Mouse (Mus musculus): ENCODE measurements around the gene Sh2b1. TPM values are rescaled to one million over a fixed set of nuclear protein-coding genes. Genes with fewer than 3 reads are reported as not detected.

Gene Sh2b1
- polyA plus RNA-seq, 1 experiment from 2014 or later: 69.5 TPM

DNA sequence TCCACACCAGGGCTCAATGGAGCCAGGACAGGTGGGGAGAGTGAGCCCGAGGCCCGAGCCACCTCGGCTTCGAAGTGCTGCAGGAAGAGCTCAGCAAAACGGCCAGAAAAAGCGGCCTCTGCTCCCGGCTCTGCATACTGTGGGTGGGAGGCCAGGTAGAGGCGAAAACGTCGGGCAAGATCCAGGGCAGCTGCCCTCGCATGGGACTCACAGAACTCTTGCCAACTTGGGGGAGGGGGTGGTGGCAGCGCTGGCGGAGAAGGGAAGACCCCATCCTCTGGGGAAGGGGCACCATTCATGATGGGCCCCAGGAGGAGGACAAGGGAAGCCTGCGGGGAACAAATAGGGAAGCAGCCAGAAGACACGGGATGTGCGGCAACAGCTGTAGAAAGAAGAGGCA is 2.5 kb downstream of the Sh2b1 start:
- no peak overlapping the region for H3K9ac ChIP-seq (replicated peaks)

DNA sequence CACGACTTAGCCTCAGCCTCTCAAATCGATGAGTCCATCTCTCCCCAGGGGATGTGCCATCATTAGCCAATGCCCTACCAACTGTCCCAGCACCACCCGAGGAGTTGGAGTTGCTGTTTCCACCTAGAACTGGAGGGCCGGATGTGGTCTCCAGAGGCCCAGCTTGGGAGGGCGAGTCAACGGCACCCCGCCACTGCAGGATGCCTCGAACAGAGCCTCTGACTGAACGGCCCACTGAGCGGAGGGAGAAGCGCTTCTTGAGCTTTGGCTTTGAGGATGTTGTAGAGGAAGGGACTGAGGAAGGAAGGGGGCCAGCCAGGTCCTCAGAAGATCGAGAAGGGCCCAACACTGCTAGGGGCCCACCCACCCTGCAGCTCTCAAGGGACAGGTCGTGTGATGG is 2.9 kb downstream of the Sh2b1 start:
- 89% methylated on average over 13 of the region's 13 CpGs for WGBS
- no peak overlapping the region for H3K4me2 ChIP-seq (replicated peaks)
- no peak overlapping the region for H3K27ac ChIP-seq
- H3K36me3 ChIP-seq: peaks cover 59% of the 10 kb centered on the region
- no peaks in the 10 kb centered on the region for H3K9me3 ChIP-seq
- ATAC-seq: no peak
- H3K4me3 ChIP-seq (replicated peaks): no peak overlapping the region
- H3K27me3 ChIP-seq: no peaks in the 10 kb centered on the region
- H3K4me1 ChIP-seq (replicated peaks): peaks cover 28% of the 10 kb centered on the region
- no peak overlapping the region for H3K9ac ChIP-seq (replicated peaks)

More for the DNA sequence above, 2.5 kb downstream of the Sh2b1 start:
- H3K4me1 ChIP-seq (replicated peaks): peaks cover 28% of the 10 kb centered on the region
- no peak for ATAC-seq
- no peaks in the 10 kb centered on the region for H3K27me3 ChIP-seq
- H3K4me2 ChIP-seq (replicated peaks): no peak overlapping the region
- peaks cover 55% of the 10 kb centered on the region for H3K36me3 ChIP-seq
- H3K27ac ChIP-seq: no peak overlapping the region
- H3K4me3 ChIP-seq (replicated peaks): no peak overlapping the region
- H3K9me3 ChIP-seq: no peaks in the 10 kb centered on the region
- WGBS: 95% methylated on average over 16 of the region's 16 CpGs

- no peak overlapping the region for H3K4me2 ChIP-seq (replicated peaks)
- no peaks in the 10 kb centered on the region for H3K27me3 ChIP-seq
- no peak overlapping the region for H3K9ac ChIP-seq (replicated peaks)
- peaks cover 28% of the 10 kb centered on the region for H3K4me1 ChIP-seq (replicated peaks)
- ATAC-seq: no peak
- no peak overlapping the region for H3K27ac ChIP-seq
- H3K36me3 ChIP-seq: peaks cover 63% of the 10 kb centered on the region
- WGBS: 83% methylated on average over 4 of the region's 4 CpGs
- no peak overlapping the region for H3K4me3 ChIP-seq (replicated peaks)
- no peaks in the 10 kb centered on the region for H3K9me3 ChIP-seq
Measured at GRCm38 (mm10) chr7:126471853-126472252, 3.4 kb downstream of the Sh2b1 start.

GRCm38 (mm10) chr7:126471361-126471760 is 3.9 kb downstream of the Sh2b1 start:
- Histone ChIP-seq H3K4me2 (replicated peaks) (no peak overlapping the region), H3K36me3 (peaks cover 68% of the 10 kb centered on the region), H3K4me3 (replicated peaks) (no peak overlapping the region), H3K9me3 (no peaks in the 10 kb centered on the region), H3K27ac (no peak overlapping the region), H3K27me3 (no peaks in the 10 kb centered on the region), H3K9ac (replicated peaks) (no peak overlapping the region), H3K4me1 (replicated peaks) (peaks cover 28% of the 10 kb centered on the region)
- 92% methylated on average over 5 of the region's 5 CpGs for WGBS
- no peak for ATAC-seq

- 88% methylated on average over 6 of the region's 6 CpGs for WGBS
- Histone ChIP-seq H3K4me2 (replicated peaks) (no peak overlapping the region), H3K4me3 (replicated peaks) (no peak overlapping the region), H3K27ac (no peak overlapping the region), H3K27me3 (no peaks in the 10 kb centered on the region), H3K4me1 (replicated peaks) (peaks cover 20% of the 10 kb centered on the region), H3K36me3 (peaks cover 72% of the 10 kb centered on the region), H3K9me3 (no peaks in the 10 kb centered on the region), H3K9ac (replicated peaks) (no peak overlapping the region)
- no peak for ATAC-seq
Measured at GRCm38 (mm10) chr7:126470077-126470476, 5.1 kb downstream of the Sh2b1 start.

DNA sequence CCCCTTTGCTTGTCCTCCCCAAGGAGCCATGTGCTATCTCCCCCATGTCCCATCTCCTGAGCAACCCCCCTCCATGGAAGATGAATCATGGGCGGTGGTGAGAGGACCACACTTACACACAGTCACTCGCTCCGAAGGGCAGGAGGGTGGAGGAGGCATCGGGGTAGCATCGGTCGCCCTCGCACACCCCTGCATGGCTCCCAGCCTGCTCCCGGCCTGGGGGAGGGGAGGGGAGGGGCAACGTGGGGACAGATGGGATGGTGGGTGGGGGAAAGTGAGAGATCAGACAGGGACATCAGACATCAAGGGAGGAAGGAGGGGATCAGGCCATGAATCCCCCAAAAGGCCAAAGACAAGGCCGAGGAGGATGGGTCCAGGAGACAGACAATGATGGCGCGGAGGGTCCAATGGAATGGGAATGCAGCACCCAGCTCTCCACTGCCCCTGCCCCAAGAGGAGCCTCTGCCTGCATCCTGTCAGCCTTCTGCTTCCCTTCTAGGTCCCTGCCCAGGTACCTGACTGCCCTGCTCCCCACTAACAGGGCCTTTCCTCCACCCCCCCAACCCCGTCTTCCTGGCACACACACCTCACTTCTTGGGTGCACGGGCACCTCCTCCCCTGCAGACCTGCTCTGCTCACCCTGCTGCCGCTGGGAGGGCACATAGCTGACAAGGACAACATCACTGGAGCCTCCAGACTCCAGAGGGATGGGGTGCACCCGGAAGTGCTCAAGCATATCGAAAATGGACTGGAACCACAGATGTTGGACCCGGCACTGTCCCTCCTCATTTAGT is 7.2 kb downstream of the Sh2b1 start:
- H3K9ac ChIP-seq (replicated peaks): no peak overlapping the region
- no peaks in the 10 kb centered on the region for H3K9me3 ChIP-seq
- H3K27me3 ChIP-seq: no peaks in the 10 kb centered on the region
- ATAC-seq: no peak
- H3K4me2 ChIP-seq (replicated peaks): no peak overlapping the region
- WGBS: 95% methylated on average over 18 of the region's 18 CpGs
- peaks cover 70% of the 10 kb centered on the region for H3K36me3 ChIP-seq
- H3K4me3 ChIP-seq (replicated peaks): no peak overlapping the region
- peaks cover 5% of the 10 kb centered on the region for H3K4me1 ChIP-seq (replicated peaks)
- no peak overlapping the region for H3K27ac ChIP-seq

GRCm38 (mm10) chr7:126467271-126467670 is 8.0 kb downstream of the Sh2b1 start:
- ATAC-seq: 0 out of 2 replicates have a peak, but pooled peaks have one; percentile 62
- Histone ChIP-seq H3K4me1 (replicated peaks) (no peaks in the 10 kb centered on the region), H3K27me3 (no peaks in the 10 kb centered on the region), H3K4me2 (replicated peaks) (no peak overlapping the region), H3K9me3 (no peaks in the 10 kb centered on the region), H3K9ac (replicated peaks) (no peak overlapping the region), H3K27ac (no peak overlapping the region), H3K4me3 (replicated peaks) (no peak overlapping the region), H3K36me3 (peaks cover 63% of the 10 kb centered on the region)
- 70% methylated on average over 5 of the region's 5 CpGs for WGBS

- H3K9me3 ChIP-seq: no peaks in the 10 kb centered on the region
- no peak overlapping the region for H3K27ac ChIP-seq
- no peak overlapping the region for H3K9ac ChIP-seq (replicated peaks)
- no peaks in the 10 kb centered on the region for H3K4me1 ChIP-seq (replicated peaks)
- no peak overlapping the region for H3K4me2 ChIP-seq (replicated peaks)
- no peaks in the 10 kb centered on the region; the same call in 1 of the 2 replicates for H3K27me3 ChIP-seq
- WGBS: 94% methylated on average over 5 of the region's 5 CpGs
- peaks cover 57% of the 10 kb centered on the region for H3K36me3 ChIP-seq
- no peak for ATAC-seq
- H3K4me3 ChIP-seq (replicated peaks): no peak overlapping the region
Measured at GRCm38 (mm10) chr7:126466707-126467106, 8.5 kb downstream of the Sh2b1 start.

GRCm38 (mm10) chr7:126466116-126466515 is 9.1 kb downstream of the Sh2b1 start:
- no peak overlapping the region for H3K4me3 ChIP-seq (replicated peaks)
- no peak overlapping the region for H3K9ac ChIP-seq (replicated peaks)
- no peak for ATAC-seq
- H3K27me3 ChIP-seq: no peaks in the 10 kb centered on the region; the same call in 1 of the 2 replicates
- H3K36me3 ChIP-seq: peaks cover 51% of the 10 kb centered on the region
- H3K27ac ChIP-seq: no peak overlapping the region
- WGBS: 76% methylated on average over 9 of the region's 9 CpGs
- no peaks in the 10 kb centered on the region for H3K4me1 ChIP-seq (replicated peaks)
- no peaks in the 10 kb centered on the region for H3K9me3 ChIP-seq
- H3K4me2 ChIP-seq (replicated peaks): no peak overlapping the region

- 59% methylated on average over 7 of the region's 7 CpGs for WGBS
- Histone ChIP-seq H3K4me3 (replicated peaks) (no peak overlapping the region), H3K9me3 (no peaks in the 10 kb centered on the region), H3K36me3 (peaks cover 44% of the 10 kb centered on the region), H3K27ac (no peak overlapping the region), H3K27me3 (no peaks in the 10 kb centered on the region; the same call in 1 of the 2 replicates), H3K4me1 (replicated peaks) (no peaks in the 10 kb centered on the region), H3K9ac (replicated peaks) (no peak overlapping the region), H3K4me2 (replicated peaks) (no peak overlapping the region)
- ATAC-seq: no peak
Measured at GRCm38 (mm10) chr7:126465246-126466030, 9.8 kb downstream of the Sh2b1 start.

GRCm38 (mm10) chr7:126464836-126465235 is 10.4 kb downstream of the Sh2b1 start:
- Histone ChIP-seq H3K9me3 (no peaks in the 10 kb centered on the region), H3K4me3 (replicated peaks) (no peak overlapping the region), H3K4me2 (replicated peaks) (no peak overlapping the region), H3K9ac (replicated peaks) (no peak overlapping the region), H3K27ac (no peak overlapping the region), H3K27me3 (no peaks in the 10 kb centered on the region; the same call in 1 of the 2 replicates), H3K36me3 (peaks cover 38% of the 10 kb centered on the region), H3K4me1 (replicated peaks) (no peaks in the 10 kb centered on the region)
- WGBS: 45% methylated on average over 5 of the region's 5 CpGs
- no peak for ATAC-seq

DNA sequence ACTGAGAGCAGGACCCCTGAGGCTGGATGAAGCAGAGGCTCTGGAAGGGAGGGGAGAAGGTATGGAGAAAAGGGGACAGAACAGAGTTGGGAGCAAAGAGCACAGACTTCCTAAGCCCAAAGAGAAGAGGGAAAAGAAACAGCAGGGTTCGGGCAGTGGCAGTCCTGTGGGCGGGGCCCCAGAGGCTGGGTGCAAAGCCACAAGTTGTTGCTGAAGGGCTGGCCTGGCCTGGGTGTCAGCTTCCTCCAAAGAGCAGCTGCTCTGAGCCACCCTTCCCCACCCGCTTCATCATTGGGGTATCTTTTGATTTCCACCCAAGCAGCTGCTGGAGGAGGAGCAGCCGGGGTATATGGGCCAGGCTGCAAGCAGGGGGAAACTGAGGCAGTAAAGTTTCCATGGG is 11.1 kb downstream of the Sh2b1 start:
- H3K27me3 ChIP-seq: no peaks in the 10 kb centered on the region; the same call in 1 of the 2 replicates
- peaks cover 31% of the 10 kb centered on the region for H3K36me3 ChIP-seq
- no peak for ATAC-seq
- no peak overlapping the region for H3K9ac ChIP-seq (replicated peaks)
- H3K4me2 ChIP-seq (replicated peaks): no peak overlapping the region
- no peaks in the 10 kb centered on the region for H3K9me3 ChIP-seq
- no peak overlapping the region for H3K27ac ChIP-seq
- no peaks in the 10 kb centered on the region for H3K4me1 ChIP-seq (replicated peaks)
- H3K4me3 ChIP-seq (replicated peaks): no peak overlapping the region
- 57% methylated on average over 4 of the region's 4 CpGs for WGBS
